18 mouse cellular contexts compared by ENCODE assay signal in genomic region chr16:54384019-54384418, GRCm38 (mm10).
DNase-seq lines count a peak whose midpoint lies in the region; TF ChIP-seq lines count a peak whose summit lies in the region.
"Had no signal": no experiment of that assay in that cellular context is flagged by ENCODE, and none has a peak within 500 bp of the region (broad histone marks: within the 10 kb centered on the region; RNA-seq: fewer than 3 reads in every experiment).

No protein-coding gene starts in this region.

- no peak overlapping the region for H3K4me3 ChIP-seq in myocyte
- H3K4me3 ChIP-seq in thymus, adult 2 months (ENCODE audit: control insufficient read depth, insufficient read depth, low read length): no peak overlapping the region
- H3K4me3 ChIP-seq: embryonic facial prominence, embryonic 13.5 days; heart, embryonic 13.5 days had no signal

- H3K79me2 ChIP-seq in myocyte (ENCODE audit: control insufficient read depth, insufficient read depth): no peaks in the 10 kb centered on the region

- no peaks in the 10 kb centered on the region for H3K27me3 ChIP-seq in myocyte (ENCODE audit: control insufficient read depth, insufficient read depth, insufficient read length)
- H3K27me3 ChIP-seq in thymus, adult 2 months (ENCODE audit: control insufficient read depth, insufficient read depth, low read length): no peaks in the 10 kb centered on the region
- H3K27me3 ChIP-seq: embryonic facial prominence, embryonic 13.5 days; heart, embryonic 13.5 days had no signal

- 89% methylated on average over 3 of the region's 3 CpGs for WGBS in thymus, adult 2 months

- DNase-seq in cerebellum, postnatal 10 days: peak; percentile 15 to 30
- DNase-seq in cerebellum, postnatal 4 days (ENCODE audit: low spot score in 2 of 2): no peak
- DNase-seq in layer of hippocampus, adult 11-12 months (ENCODE audit: low spot score): peak; percentile 37
- no peak for DNase-seq in layer of hippocampus, adult 9-10 months (ENCODE audit: low spot score)
- DNase-seq in testis, postnatal 10 days (ENCODE audit: low spot score): peak; percentile 75
- no peak for DNase-seq in thymus, adult 2 months
- no peak for DNase-seq in heart, adult 8-10 months (ENCODE audit: low spot score)
- DNase-seq: adrenal gland, postnatal 14 days; cerebellum, postnatal 36 days; heart, postnatal 4 days; kidney, adult 9 months; lung, postnatal 14 days; thymus, postnatal 14 days had no signal

- H3K27ac ChIP-seq in thymus, adult 2 months (ENCODE audit: control insufficient read depth, insufficient read depth, low read length): no peak overlapping the region
- H3K27ac ChIP-seq: embryonic facial prominence, embryonic 13.5 days; heart, embryonic 13.5 days; liver, embryonic 14.5 days had no signal

- no peak for TF ChIP-seq POLR2A in myocyte (IDR thresholded peaks at IDR 0.05; ENCODE audit: insufficient read length, low read depth)
- TF ChIP-seq POLR2A in thymus, adult 2 months (IDR thresholded peaks at IDR 0.05; ENCODE audit: control insufficient read depth, extremely low read depth, insufficient read depth, low read length, poor library complexity): no peak

- H3K36me3 ChIP-seq in myocyte (ENCODE audit: control insufficient read depth, insufficient read depth): no peaks in the 10 kb centered on the region
- no peaks in the 10 kb centered on the region for H3K36me3 ChIP-seq in thymus, adult 2 months (ENCODE audit: control insufficient read depth, insufficient read depth, low read length)
- H3K36me3 ChIP-seq: embryonic facial prominence, embryonic 13.5 days; heart, embryonic 13.5 days had no signal

- TF ChIP-seq CTCF in thymus, adult 2 months (IDR thresholded peaks at IDR 0.05; ENCODE audit: borderline replicate concordance, control insufficient read depth, extremely low read depth, insufficient read depth, low read length, poor library complexity): no peak

- no peak overlapping the region for H3ac ChIP-seq in myocyte (ENCODE audit: control insufficient read depth, insufficient read length)

- peak overlapping the region; percentile 56 for H3K4me2 ChIP-seq in myocyte (ENCODE audit: low read depth)
- H3K4me2 ChIP-seq: embryonic facial prominence, embryonic 13.5 days; heart, embryonic 13.5 days; midbrain, embryonic 11.5 days had no signal

- no peaks in the 10 kb centered on the region for H3K4me1 ChIP-seq in thymus, adult 2 months (replicated peaks; ENCODE audit: control insufficient read depth, insufficient read depth, low read length)
- H3K4me1 ChIP-seq: embryonic facial prominence, embryonic 13.5 days; heart, embryonic 13.5 days had no signal

TF ChIP-seq in myocyte, 11 proteins besides CTCF, POLR2A, EP300 and RAD21:
- no peak for TF ChIP-seq REST (IDR thresholded peaks at IDR 0.05; ENCODE audit: insufficient read depth, insufficient read length)
- TF ChIP-seq MYOG (IDR thresholded peaks at IDR 0.05; ENCODE audit: control insufficient read depth in 1 of 3, insufficient read depth in 1 of 3, insufficient read length in 2 of 3, low read depth in 2 of 3): no peak
- TF ChIP-seq SRF (IDR thresholded peaks at IDR 0.05; ENCODE audit: control insufficient read depth, insufficient read length, low read depth): no peak
- TF ChIP-seq E2F4 (IDR thresholded peaks at IDR 0.05; ENCODE audit: insufficient read depth): no peak
- no peak for TF ChIP-seq USF1 (IDR thresholded peaks at IDR 0.05; ENCODE audit: low read depth)
- TF ChIP-seq POLR2AphosphoS2 (IDR thresholded peaks at IDR 0.05; ENCODE audit: insufficient read length, low read depth): no peak
- no peak for TF ChIP-seq TCF12 (IDR thresholded peaks at IDR 0.05; ENCODE audit: insufficient read depth, poor library complexity, severe bottlenecking)

Comparison
In these comparisons a context has a peak if more than half of its experiments do, and no peak if none do; other contexts are left out.
1. DNase-seq: peak in cerebellum, postnatal 10 days (2 of 2), layer of hippocampus, adult 11-12 months (single experiment) and testis, postnatal 10 days (single experiment); none in cerebellum, postnatal 4 days (0 of 2), layer of hippocampus, adult 9-10 months (single experiment), thymus, adult 2 months (single experiment) and heart, adult 8-10 months (single experiment).